Mouse (Mus musculus): ENCODE measurements at regions not wholly inside any gene's neighbourhood (a gene's known extent, or its start where the extent isn't known, plus 50 kb on each side); places are given as distances from the start of the nearest gene placed in this dataset.
A peak's percentile ranks its signal among the peaks of the same experiment; 100 is the strongest.

DNA sequence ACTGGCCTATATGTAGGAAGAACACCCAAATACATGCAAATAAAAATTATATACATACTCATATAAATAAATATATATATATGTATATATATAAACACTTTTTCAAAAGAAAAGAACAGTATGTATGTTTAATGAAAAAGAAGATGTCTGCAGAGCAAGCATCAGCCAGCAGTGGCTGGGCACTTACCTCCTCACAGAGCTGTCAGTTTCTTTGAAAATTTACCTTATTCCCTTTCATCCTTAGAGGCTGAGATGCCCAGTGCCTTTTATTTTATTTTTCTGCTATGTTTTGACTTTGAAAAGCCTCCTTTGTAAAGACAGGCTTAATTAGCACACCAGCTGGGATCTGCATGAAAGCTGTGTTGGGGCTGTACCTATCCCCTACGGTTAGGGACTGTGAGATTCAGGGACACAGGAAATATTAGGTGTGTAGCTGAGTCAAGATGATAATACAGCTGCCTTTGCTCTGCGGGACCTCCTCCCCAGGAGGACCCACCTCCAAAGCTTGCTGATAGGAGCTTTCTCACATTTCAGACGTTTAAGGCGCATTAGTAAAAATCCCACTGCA, 751.0 kb upstream of the Tbl1xr1 start:
- no peak overlapping the region for H3K4me3 ChIP-seq
- 0 out of 2 replicates have a peak, but pooled peaks have one; percentile 39 for ATAC-seq (ENCODE audit: low FRiP score)
- H3K4me2 ChIP-seq: no peak overlapping the region
- H3K4me1 ChIP-seq (replicated peaks): 0 out of 2 replicates have a peak, but pooled peaks cover 3% of the 10 kb centered on the region
- H3K27me3 ChIP-seq: no peaks in the 10 kb centered on the region
- H3K9me3 ChIP-seq: no peaks in the 10 kb centered on the region
- 53% methylated on average over 4 of the region's 4 CpGs for WGBS
- H3K27ac ChIP-seq: 0 out of 2 replicates have a peak overlapping the region, but pooled peaks have one; percentile 30
- H3K36me3 ChIP-seq: no peaks in the 10 kb centered on the region
- no peak overlapping the region for H3K9ac ChIP-seq

- Histone ChIP-seq H3K9ac (no peak overlapping the region), H3K9me3 (no peaks in the 10 kb centered on the region), H3K4me2 (no peak overlapping the region), H3K36me3 (no peaks in the 10 kb centered on the region), H3K27ac (no peak overlapping the region), H3K4me3 (no peak overlapping the region), H3K4me1 (replicated peaks) (no peaks in the 10 kb centered on the region), H3K27me3 (no peaks in the 10 kb centered on the region)
- ATAC-seq (ENCODE audit: low FRiP score): no peak
Observed at GRCm38 (mm10) chr3:21341916-21342315, 734.5 kb upstream of the Tbl1xr1 start.

GRCm38 (mm10) chr3:21343095-21343494, 733.4 kb upstream of the Tbl1xr1 start:
- Histone ChIP-seq H3K4me3 (no peak overlapping the region), H3K27me3 (no peaks in the 10 kb centered on the region), H3K9me3 (no peaks in the 10 kb centered on the region), H3K27ac (no peak overlapping the region), H3K36me3 (no peaks in the 10 kb centered on the region), H3K4me1 (replicated peaks) (no peaks in the 10 kb centered on the region), H3K9ac (no peak overlapping the region), H3K4me2 (no peak overlapping the region)
- WGBS: 96% methylated on average over 1 of the region's 1 CpGs
- ATAC-seq (ENCODE audit: low FRiP score): no peak

GRCm38 (mm10) chr3:21349421-21349820, 727.0 kb upstream of the Tbl1xr1 start:
- no peaks in the 10 kb centered on the region for H3K9me3 ChIP-seq
- no peak for ATAC-seq (ENCODE audit: low FRiP score)
- H3K4me2 ChIP-seq: no peak overlapping the region
- WGBS: 81% methylated on average over 3 of the region's 3 CpGs
- H3K4me1 ChIP-seq (replicated peaks): no peaks in the 10 kb centered on the region
- no peaks in the 10 kb centered on the region for H3K27me3 ChIP-seq
- H3K9ac ChIP-seq: no peak overlapping the region
- H3K36me3 ChIP-seq: no peaks in the 10 kb centered on the region
- H3K27ac ChIP-seq: no peak overlapping the region
- no peak overlapping the region for H3K4me3 ChIP-seq

GRCm38 (mm10) chr3:21356150-21356549, 720.3 kb upstream of the Tbl1xr1 start:
- H3K27ac ChIP-seq: 0 out of 2 replicates have a peak overlapping the region, but pooled peaks have one; percentile 45
- H3K36me3 ChIP-seq: no peaks in the 10 kb centered on the region
- WGBS: 83% methylated on average over 3 of the region's 3 CpGs
- H3K9me3 ChIP-seq: no peaks in the 10 kb centered on the region
- H3K9ac ChIP-seq: no peak overlapping the region
- no peak for ATAC-seq (ENCODE audit: low FRiP score)
- no peak overlapping the region for H3K4me3 ChIP-seq
- peaks cover 10% of the 10 kb centered on the region for H3K4me1 ChIP-seq (replicated peaks)
- no peak overlapping the region for H3K4me2 ChIP-seq
- no peaks in the 10 kb centered on the region for H3K27me3 ChIP-seq

GRCm38 (mm10) chr3:21356831-21357712, 719.4 kb upstream of the Tbl1xr1 start:
- Histone ChIP-seq H3K4me2 (no peak overlapping the region), H3K27me3 (no peaks in the 10 kb centered on the region), H3K9ac (no peak overlapping the region), H3K36me3 (no peaks in the 10 kb centered on the region), H3K4me3 (no peak overlapping the region), H3K4me1 (replicated peaks) (peaks cover 10% of the 10 kb centered on the region), H3K9me3 (no peaks in the 10 kb centered on the region), H3K27ac (peak overlapping the region; percentile 58; the same call in 1 of the 2 replicates)
- 49% methylated on average over 6 of the region's 6 CpGs for WGBS
- peak; percentile 90 for ATAC-seq (ENCODE audit: low FRiP score)

DNA sequence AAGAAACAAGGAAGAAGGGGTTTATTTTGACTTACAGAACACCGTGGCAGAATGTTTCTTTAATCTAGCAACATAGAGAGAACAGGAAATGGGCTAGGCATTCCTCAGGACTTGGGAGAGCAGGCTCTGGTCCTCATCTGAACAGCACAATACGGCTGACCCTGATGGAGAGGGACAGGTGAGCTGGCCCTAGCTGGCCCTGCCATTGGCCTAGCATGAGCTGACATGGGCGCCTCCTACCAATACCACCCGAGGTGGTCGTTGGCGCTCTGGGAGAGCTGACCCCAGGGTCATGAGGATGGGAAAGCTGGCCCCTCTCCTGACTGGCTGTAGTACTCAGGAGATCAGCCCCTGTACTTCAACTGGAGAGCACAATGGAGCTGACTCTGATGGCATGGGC, 718.4 kb upstream of the Tbl1xr1 start:
- H3K4me1 ChIP-seq (replicated peaks): peaks cover 10% of the 10 kb centered on the region
- ATAC-seq (ENCODE audit: low FRiP score): peak; percentile 47; the same call in 1 of the 2 replicates
- H3K9ac ChIP-seq: no peak overlapping the region
- WGBS: 93% methylated on average over 6 of the region's 6 CpGs
- H3K4me2 ChIP-seq: no peak overlapping the region
- peak overlapping the region; percentile 40; the same call in 1 of the 2 replicates for H3K27ac ChIP-seq
- H3K27me3 ChIP-seq: no peaks in the 10 kb centered on the region
- no peak overlapping the region for H3K4me3 ChIP-seq
- H3K36me3 ChIP-seq: no peaks in the 10 kb centered on the region
- H3K9me3 ChIP-seq: no peaks in the 10 kb centered on the region

- Histone ChIP-seq H3K9me3 (no peaks in the 10 kb centered on the region), H3K36me3 (no peaks in the 10 kb centered on the region), H3K4me2 (no peak overlapping the region), H3K4me1 (replicated peaks) (peaks cover 5% of the 10 kb centered on the region), H3K4me3 (no peak overlapping the region), H3K27ac (no peak overlapping the region), H3K9ac (no peak overlapping the region), H3K27me3 (no peaks in the 10 kb centered on the region)
- WGBS: 85% methylated on average over 3 of the region's 3 CpGs
- no peak for ATAC-seq (ENCODE audit: low FRiP score)
Observed at GRCm38 (mm10) chr3:21361069-21361468, 715.4 kb upstream of the Tbl1xr1 start.

- Histone ChIP-seq H3K9me3 (no peaks in the 10 kb centered on the region), H3K27me3 (no peaks in the 10 kb centered on the region), H3K9ac (no peak overlapping the region), H3K4me3 (no peak overlapping the region), H3K4me1 (replicated peaks) (0 out of 2 replicates have a peak, but pooled peaks cover 3% of the 10 kb centered on the region), H3K4me2 (no peak overlapping the region), H3K36me3 (no peaks in the 10 kb centered on the region), H3K27ac (no peak overlapping the region)
- 90% methylated on average over 2 of the region's 2 CpGs for WGBS
- ATAC-seq (ENCODE audit: low FRiP score): no peak
Observed at GRCm38 (mm10) chr3:21379816-21380215, 696.6 kb upstream of the Tbl1xr1 start.

- 56% methylated on average over 3 of the region's 3 CpGs for WGBS
- no peak overlapping the region for H3K4me3 ChIP-seq
Observed at GRCm38 (mm10) chr3:21381072-21381471, 695.4 kb upstream of the Tbl1xr1 start.

GRCm38 (mm10) chr3:21403551-21403950, 672.9 kb upstream of the Tbl1xr1 start:
- Histone ChIP-seq H3K27ac (no peak overlapping the region), H3K4me2 (no peak overlapping the region), H3K4me3 (no peak overlapping the region), H3K9me3 (no peaks in the 10 kb centered on the region), H3K9ac (no peak overlapping the region), H3K36me3 (no peaks in the 10 kb centered on the region), H3K4me1 (replicated peaks) (no peaks in the 10 kb centered on the region), H3K27me3 (no peaks in the 10 kb centered on the region)
- WGBS: 88% methylated on average over 2 of the region's 2 CpGs
- ATAC-seq (ENCODE audit: low FRiP score): no peak

More at GRCm38 (mm10) chr3:21381072-21381471, 695.4 kb upstream of the Tbl1xr1 start:
- Histone ChIP-seq H3K4me2 (no peak overlapping the region), H3K4me1 (replicated peaks) (0 out of 2 replicates have a peak, but pooled peaks cover 3% of the 10 kb centered on the region), H3K27me3 (no peaks in the 10 kb centered on the region), H3K9ac (no peak overlapping the region), H3K9me3 (no peaks in the 10 kb centered on the region), H3K27ac (no peak overlapping the region), H3K36me3 (no peaks in the 10 kb centered on the region)
- ATAC-seq (ENCODE audit: low FRiP score): no peak

DNA sequence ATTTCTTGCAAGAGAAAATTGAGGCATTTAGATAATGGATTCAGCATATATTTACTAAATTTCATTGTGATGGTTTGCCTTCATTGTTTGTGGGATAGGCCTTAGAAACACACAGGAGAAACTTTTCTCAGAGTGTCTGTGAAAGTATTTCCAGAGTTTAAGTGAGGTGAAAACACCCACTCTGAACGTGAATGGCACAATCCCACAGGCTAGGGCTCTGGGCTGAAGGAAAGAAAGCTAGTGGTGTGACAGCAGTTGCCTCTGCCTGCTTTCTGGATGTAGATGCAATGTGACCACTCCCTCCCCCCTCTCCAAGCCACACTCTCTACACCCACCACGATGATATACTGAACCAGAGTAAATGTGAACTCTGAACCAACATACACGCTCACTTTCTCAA, 672.4 kb upstream of the Tbl1xr1 start:
- WGBS: 73% methylated on average over 3 of the region's 3 CpGs
- H3K4me1 ChIP-seq (replicated peaks): no peaks in the 10 kb centered on the region
- no peak overlapping the region for H3K9ac ChIP-seq
- H3K4me2 ChIP-seq: no peak overlapping the region
- H3K27me3 ChIP-seq: no peaks in the 10 kb centered on the region
- H3K36me3 ChIP-seq: no peaks in the 10 kb centered on the region
- no peak overlapping the region for H3K4me3 ChIP-seq
- H3K27ac ChIP-seq: no peak overlapping the region
- H3K9me3 ChIP-seq: no peaks in the 10 kb centered on the region
- no peak for ATAC-seq (ENCODE audit: low FRiP score)
